Mouse (Mus musculus): ENCODE data around the gene Iqcb1. TPM values are rescaled to one million over a fixed set of nuclear protein-coding genes. Genes with fewer than 3 reads are reported as not detected.

Gene Iqcb1
- polyA plus RNA-seq, 1 experiment from 2014 or later: 79.1 TPM

DNA sequence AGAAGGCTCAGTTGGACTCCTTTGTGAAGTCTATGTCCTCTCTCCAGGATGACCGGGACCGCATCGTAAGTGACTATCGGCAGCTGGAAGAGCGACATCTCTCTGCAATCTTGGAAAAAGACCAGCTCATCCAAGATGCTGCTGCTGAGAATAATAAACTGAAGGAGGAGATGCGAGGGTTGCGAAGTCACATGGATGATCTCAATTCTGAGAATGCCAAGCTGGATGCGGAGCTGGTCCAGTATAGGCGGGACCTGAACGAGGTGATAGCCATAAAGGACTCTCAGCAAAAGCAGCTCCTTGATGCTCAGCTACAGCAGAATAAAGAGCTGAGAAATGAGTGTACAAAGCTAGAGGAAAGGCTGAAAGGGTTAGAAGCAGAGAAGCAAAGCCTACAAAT, 90.3 kb downstream of the Iqcb1 start:
- WGBS: 92% methylated on average over 10 of the region's 10 CpGs
- H3K36me3 ChIP-seq (ENCODE audit: control insufficient read depth, insufficient read depth, low read length): peaks cover 51% of the 10 kb centered on the region

GRCm38 (mm10) chr16:36920410-36920809, 92.2 kb downstream of the Iqcb1 start:
- Histone ChIP-seq H3K4me2 (ENCODE audit: low read depth, low read length) (no peak overlapping the region), H3K36me3 (ENCODE audit: control insufficient read depth, insufficient read depth, low read length) (peaks cover 41% of the 10 kb centered on the region), H3K4me1 (ENCODE audit: control insufficient read depth, insufficient read depth, low read length) (no peaks in the 10 kb centered on the region), H3K27ac (ENCODE audit: low read depth, low read length) (no peak overlapping the region), H3K4me3 (ENCODE audit: low read depth, low read length) (no peak overlapping the region), H3K27me3 (ENCODE audit: control insufficient read depth, insufficient read depth, low read length) (no peaks in the 10 kb centered on the region), H3K9me3 (ENCODE audit: control insufficient read depth, low read length) (no peaks in the 10 kb centered on the region), H3K9ac (replicated peaks; ENCODE audit: low read depth, low read length) (no peak overlapping the region)
- no peak for ATAC-seq (ENCODE audit: low read depth)
- WGBS: 94% methylated on average over 3 of the region's 3 CpGs

More for the DNA sequence above, 90.3 kb downstream of the Iqcb1 start:
- no peak for ATAC-seq (ENCODE audit: low read depth)
- no peaks in the 10 kb centered on the region for H3K4me1 ChIP-seq (ENCODE audit: control insufficient read depth, insufficient read depth, low read length)
- H3K9ac ChIP-seq (replicated peaks; ENCODE audit: low read depth, low read length): no peak overlapping the region
- H3K4me2 ChIP-seq (ENCODE audit: low read depth, low read length): no peak overlapping the region
- no peaks in the 10 kb centered on the region for H3K27me3 ChIP-seq (ENCODE audit: control insufficient read depth, insufficient read depth, low read length)
- H3K4me3 ChIP-seq (ENCODE audit: low read depth, low read length): no peak overlapping the region
- no peak overlapping the region for H3K27ac ChIP-seq (ENCODE audit: low read depth, low read length)
- H3K9me3 ChIP-seq (ENCODE audit: control insufficient read depth, low read length): no peaks in the 10 kb centered on the region

DNA sequence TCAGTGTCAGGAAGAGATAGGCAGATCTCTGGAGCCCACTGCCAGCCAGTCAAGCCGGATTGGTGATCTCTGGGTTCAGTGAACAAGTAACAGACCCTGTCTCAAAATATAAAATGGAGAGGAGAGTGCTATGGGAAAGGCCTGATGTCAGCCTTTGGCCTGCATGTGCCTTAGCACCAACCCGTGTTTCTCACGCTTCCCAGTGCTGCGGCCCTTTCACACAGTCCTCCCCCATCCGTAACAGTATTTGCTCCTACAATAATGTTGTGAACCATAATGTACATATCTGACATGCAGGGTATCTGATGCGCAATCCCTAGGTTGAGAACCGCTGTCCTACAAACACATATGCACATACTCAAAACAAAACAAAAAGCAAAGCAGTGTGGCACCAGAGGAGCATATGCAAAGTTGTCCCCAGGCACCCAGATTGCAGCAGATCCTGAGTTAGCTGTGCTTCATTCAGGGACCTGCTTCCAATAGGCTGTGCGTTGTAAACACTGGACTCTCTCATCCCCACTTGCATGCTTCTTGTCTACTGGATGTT, 93.0 kb downstream of the Iqcb1 start:
- H3K9me3 ChIP-seq (ENCODE audit: control insufficient read depth, low read length): no peaks in the 10 kb centered on the region
- no peak for ATAC-seq (ENCODE audit: low read depth)
- peaks cover 34% of the 10 kb centered on the region for H3K36me3 ChIP-seq (ENCODE audit: control insufficient read depth, insufficient read depth, low read length)
- 96% methylated on average over 8 of the region's 8 CpGs for WGBS
- no peak overlapping the region for H3K27ac ChIP-seq (ENCODE audit: low read depth, low read length)
- H3K4me1 ChIP-seq (ENCODE audit: control insufficient read depth, insufficient read depth, low read length): no peaks in the 10 kb centered on the region
- H3K4me3 ChIP-seq (ENCODE audit: low read depth, low read length): no peak overlapping the region
- H3K9ac ChIP-seq (replicated peaks; ENCODE audit: low read depth, low read length): no peak overlapping the region
- H3K27me3 ChIP-seq (ENCODE audit: control insufficient read depth, insufficient read depth, low read length): no peaks in the 10 kb centered on the region
- H3K4me2 ChIP-seq (ENCODE audit: low read depth, low read length): no peak overlapping the region

DNA sequence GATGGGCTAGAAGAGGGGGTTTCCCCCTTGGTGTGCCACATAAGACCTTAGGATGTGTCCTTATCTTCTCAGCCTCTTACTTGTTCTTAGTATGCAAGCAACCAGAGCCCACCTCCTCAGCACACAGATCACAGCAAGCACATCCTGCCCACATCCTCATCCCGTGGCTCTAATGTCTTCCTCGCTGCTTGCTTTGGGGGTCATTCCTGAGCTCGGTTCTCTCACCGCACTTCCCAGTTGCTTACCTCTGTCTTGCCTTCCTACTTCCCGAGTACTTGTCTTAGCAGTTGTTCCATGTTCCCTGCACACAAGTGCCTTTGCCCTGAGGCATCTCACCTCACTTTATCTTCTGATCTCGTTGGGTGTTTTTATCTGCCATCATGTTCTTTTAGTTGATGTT, 93.8 kb downstream of the Iqcb1 start:
- no peaks in the 10 kb centered on the region for H3K27me3 ChIP-seq (ENCODE audit: control insufficient read depth, insufficient read depth, low read length)
- H3K4me3 ChIP-seq (ENCODE audit: low read depth, low read length): no peak overlapping the region
- H3K4me1 ChIP-seq (ENCODE audit: control insufficient read depth, insufficient read depth, low read length): no peaks in the 10 kb centered on the region
- 96% methylated on average over 6 of the region's 6 CpGs for WGBS
- H3K27ac ChIP-seq (ENCODE audit: low read depth, low read length): no peak overlapping the region
- H3K9ac ChIP-seq (replicated peaks; ENCODE audit: low read depth, low read length): no peak overlapping the region
- no peak overlapping the region for H3K4me2 ChIP-seq (ENCODE audit: low read depth, low read length)
- H3K36me3 ChIP-seq (ENCODE audit: control insufficient read depth, insufficient read depth, low read length): peaks cover 32% of the 10 kb centered on the region
- no peak for ATAC-seq (ENCODE audit: low read depth)
- no peaks in the 10 kb centered on the region for H3K9me3 ChIP-seq (ENCODE audit: control insufficient read depth, low read length)

Small RNA genes within 50 kb of the gene (microRNA-seq; reads per million reads assigned to microRNA genes)
- gene Gm22617: not detected

Other genes starting within 250 kb of the Iqcb1 start
- 1.1 and 2.3 TPM in 2 replicates for gene Cd86, start 162.3 kb upstream of the Iqcb1 start, polyA plus RNA-seq (2014; fragmentation: Nextera tagmentation; extraction: Ambion mirVana)
- 0.15 and 0.25 TPM in 2 replicates for gene Ildr1, start 134.4 kb upstream of the Iqcb1 start, polyA plus RNA-seq (2014; fragmentation: Nextera tagmentation; extraction: Ambion mirVana)
- gene Slc15a2, start 43.4 kb upstream of the Iqcb1 start, polyA plus RNA-seq (2014; fragmentation: Nextera tagmentation; extraction: Ambion mirVana): 14.7 and 21.3 TPM in 2 replicates
- 0.39 and 0.43 TPM in 2 replicates for gene Eaf2, start 46.6 kb downstream of the Iqcb1 start, polyA plus RNA-seq (2014; fragmentation: Nextera tagmentation; extraction: Ambion mirVana)
- gene Golgb1, start 46.8 kb downstream of the Iqcb1 start, polyA plus RNA-seq (2014; fragmentation: Nextera tagmentation; extraction: Ambion mirVana): 68.1 and 85.6 TPM in 2 replicates
- gene Hcls1, start 106.6 kb downstream of the Iqcb1 start, polyA plus RNA-seq (2014; fragmentation: Nextera tagmentation; extraction: Ambion mirVana): 0.39 and 0.91 TPM in 2 replicates
- 0.10 TPM in 1 of 2 replicates, not detected in the other for gene Fbxo40, start 162.1 kb downstream of the Iqcb1 start, polyA plus RNA-seq (2014; fragmentation: Nextera tagmentation; extraction: Ambion mirVana)
- 3.1 and 3.2 TPM in 2 replicates for gene Polq, start 183.4 kb downstream of the Iqcb1 start, polyA plus RNA-seq (2014; fragmentation: Nextera tagmentation; extraction: Ambion mirVana)